Mouse (Mus musculus) G1E (cell line): ENCODE data around the gene Ap3d1.

Experiments used
- CTCF ChIP-seq: IDR thresholded peaks from 2 replicates; pipeline ENCODE4 v1.5.1; 2012; ENCODE audit warnings: low read depth, low read length, inconsistent platforms, mixed read lengths
- TAL1 ChIP-seq: conservative IDR thresholded peaks from 2 replicates; pipeline ENCODE4 v1.6.1; 2012; ENCODE audit warnings: low read depth, low read length, inconsistent platforms, mixed read lengths

DNA sequence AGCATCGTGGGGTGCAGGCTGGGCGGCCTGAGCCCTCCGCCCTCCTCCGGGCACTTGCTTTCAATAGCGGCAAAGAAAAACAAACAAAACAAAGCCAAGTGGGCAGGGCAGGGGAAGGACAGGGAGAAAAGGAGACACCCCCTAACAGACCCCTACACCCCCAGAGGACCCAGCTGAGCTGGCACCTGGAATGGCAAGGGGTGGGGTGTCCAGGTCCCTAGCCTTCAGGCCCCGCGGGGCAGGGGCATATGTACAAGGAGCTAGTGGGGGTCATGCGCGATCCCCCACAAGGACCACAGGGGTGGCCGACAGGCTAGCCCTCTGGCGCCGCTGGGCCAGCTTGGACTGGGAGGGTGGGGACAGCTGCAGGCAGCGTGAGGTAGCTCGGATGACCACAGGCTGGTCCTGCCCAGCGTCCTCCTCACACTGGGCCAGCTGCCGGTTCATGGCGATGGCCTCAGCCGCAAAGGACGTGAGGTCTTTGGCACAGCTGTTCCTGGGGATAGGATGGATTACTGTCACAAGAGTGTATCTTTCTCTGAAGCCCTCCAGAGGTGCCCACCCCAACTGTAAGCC, 75.1 kb downstream of the Ap3d1 start:
- TF ChIP-seq CTCF (no peak), TAL1 (no peak)
